Mouse (Mus musculus) layer of hippocampus, adult 9-11 months (tissue): ENCODE measurements around the gene Hist1h2ae.

Experiments used
- DNase-seq: peaks from one replicate; pipeline ENCODE4 v3.0.0; 2022

The Hist1h2ae gene

DNA sequence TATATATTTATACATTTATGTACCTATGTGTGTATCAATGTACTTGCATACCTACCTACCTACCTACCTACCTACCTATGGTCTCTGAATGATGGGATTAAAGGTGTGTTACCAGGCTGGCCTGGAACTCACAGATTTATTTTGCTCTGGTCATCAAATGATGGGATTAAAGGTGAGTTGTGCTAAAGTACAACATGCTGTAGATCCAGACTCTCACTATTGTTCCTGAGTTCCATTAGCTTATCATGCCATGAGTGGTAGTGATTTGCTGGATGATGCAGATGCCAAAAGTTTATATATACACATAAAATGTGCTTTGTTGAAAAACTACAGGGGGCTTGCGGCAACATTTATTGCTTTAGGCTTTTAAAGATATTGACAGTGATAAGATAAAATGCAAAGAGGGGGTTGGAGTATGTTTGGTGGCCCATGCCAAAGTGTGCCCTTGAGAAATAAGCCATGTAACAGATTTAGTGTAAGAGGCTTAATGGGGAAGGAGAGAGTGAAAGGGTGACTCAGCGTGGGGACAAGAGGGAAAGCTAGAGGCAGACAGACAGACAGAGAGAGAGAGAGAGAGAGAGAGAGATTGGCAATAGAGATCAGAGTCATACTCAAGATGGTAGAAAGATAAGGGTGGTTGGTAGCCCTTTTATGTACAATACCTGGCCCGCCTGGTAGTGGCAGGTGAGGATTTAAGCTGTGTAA lies 33.9 kb downstream of the Hist1h2ae start:
- no peak for DNase-seq

GRCm38 (mm10) chr13:23536076-23536822 lies 34.8 kb downstream of the Hist1h2ae start:
- no peak for DNase-seq

GRCm38 (mm10) chr13:23535137-23536075 lies 35.6 kb downstream of the Hist1h2ae start, which contains the start of gene Hist1h3g:
TSS of gene Hist1h3g (plus strand) at chr13:23535422.
- peak; percentile 94 for DNase-seq

DNA sequence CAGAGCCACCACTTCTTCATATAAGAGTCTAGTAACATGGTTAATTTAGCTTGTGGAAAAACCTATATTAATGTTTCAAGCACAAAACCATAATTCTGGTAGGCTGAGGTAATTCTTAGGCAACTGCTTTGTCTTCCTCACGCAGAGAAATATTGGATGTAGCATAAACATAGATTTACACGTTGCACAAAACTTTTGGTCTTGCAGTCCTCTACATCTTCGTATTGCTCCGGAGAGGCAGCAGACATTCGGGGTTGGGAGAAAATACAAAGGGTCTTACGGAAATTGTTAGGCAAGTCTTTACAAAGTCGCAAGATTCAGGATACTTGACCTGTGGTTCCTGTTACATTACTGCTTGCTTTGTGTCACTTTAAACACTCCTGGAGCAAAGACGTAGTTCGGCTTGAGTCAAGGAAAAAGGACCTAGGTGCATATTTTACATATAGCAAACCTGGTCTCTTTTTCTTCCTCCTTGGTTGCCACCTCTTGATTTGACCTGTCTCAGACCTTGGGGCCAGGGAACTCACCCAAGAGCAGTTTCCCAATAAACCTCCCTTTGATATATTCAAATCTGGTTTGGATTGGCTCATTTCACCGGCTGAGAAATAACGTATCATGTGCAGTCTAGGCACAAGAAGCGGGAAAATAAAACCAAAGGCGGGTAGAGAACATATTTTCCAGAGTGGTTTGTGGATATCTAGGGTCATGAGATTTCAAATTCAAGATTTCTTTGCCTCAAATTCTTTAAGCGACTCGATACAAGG lies 36.5 kb downstream of the Hist1h2ae start:
- peak; percentile 47 for DNase-seq

DNA sequence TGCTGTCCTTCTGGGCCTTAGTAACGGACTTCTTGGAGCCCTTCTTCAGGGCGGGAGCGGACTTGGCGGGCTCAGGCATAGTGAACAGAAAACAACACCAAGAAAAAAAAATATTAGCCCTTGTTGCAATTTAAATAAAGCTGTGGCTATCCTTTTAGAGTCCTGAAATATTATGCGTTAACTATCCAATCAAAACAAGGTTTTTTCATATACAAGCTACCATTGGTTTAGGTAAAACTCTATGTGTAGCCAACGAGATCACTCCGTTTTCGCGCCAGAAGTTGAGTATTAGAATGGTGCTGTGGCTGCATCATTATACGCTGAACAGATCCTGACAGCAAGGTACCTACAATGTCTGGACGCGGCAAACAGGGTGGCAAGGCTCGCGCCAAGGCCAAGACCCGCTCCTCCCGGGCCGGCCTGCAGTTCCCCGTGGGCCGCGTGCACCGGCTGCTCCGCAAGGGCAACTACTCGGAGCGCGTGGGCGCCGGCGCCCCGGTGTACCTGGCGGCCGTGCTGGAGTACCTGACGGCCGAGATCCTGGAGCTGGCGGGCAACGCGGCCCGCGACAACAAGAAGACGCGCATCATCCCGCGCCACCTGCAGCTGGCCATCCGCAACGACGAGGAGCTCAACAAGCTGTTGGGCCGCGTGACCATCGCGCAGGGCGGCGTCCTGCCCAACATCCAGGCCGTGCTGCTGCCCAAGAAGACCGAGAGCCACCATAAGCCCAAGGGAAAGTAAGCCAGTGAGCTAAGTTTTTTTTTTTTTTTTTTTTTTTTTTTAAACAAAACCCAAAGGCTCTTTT lies 37.3 kb downstream of the Hist1h2ae start, which contains the start of gene Hist1h2af:
Hist1h2af (plus strand) TSS at position 347 of the 808 bp plus-strand sequence.
- DNase-seq, result peak; percentile 84

- DNase-seq, result no peak
Measured at GRCm38 (mm10) chr13:23532262-23533075, 38.6 kb downstream of the Hist1h2ae start.

GRCm38 (mm10) chr13:23530901-23531875 lies 39.8 kb downstream of the Hist1h2ae start, which contains the start of gene Hist1h4h:
TSS of gene Hist1h4h (plus strand) at chr13:23531050.
- peak; percentile 98 for DNase-seq

- peak; percentile 55 for DNase-seq
Measured at GRCm38 (mm10) chr13:23530181-23530900, 40.7 kb downstream of the Hist1h2ae start.

DNA sequence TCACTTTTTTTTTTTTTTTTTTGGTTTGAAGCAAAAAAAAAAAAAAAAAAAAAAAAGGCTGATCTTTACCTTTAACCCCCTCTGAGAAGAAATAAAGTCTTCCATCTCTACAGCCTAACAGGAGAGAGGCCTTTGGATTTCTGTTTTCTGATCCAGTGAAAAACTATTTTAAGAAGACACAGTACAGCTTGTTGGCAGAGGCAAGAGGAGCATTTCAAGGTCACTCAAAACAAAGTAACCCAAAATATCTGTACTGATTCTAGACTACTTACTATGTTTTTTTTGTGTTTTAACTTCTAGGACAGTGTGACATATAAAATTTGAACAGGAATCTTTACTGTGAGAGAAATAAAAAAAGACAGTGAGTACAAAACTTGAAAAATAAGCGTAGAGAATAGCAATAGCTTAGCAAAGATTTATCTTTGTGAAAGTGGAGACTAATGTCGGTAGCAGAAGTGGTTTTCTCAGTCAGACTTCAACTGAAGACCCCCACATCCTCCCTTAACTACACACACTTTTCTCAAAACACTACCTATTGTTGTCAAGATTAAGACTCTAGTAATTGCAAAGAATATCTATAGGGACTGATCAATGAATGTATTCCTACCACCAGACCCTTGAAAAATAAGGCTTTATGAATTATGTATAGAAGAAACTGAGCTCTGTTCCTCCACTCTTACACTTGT lies 41.4 kb downstream of the Hist1h2ae start:
- no peak for DNase-seq

DNA sequence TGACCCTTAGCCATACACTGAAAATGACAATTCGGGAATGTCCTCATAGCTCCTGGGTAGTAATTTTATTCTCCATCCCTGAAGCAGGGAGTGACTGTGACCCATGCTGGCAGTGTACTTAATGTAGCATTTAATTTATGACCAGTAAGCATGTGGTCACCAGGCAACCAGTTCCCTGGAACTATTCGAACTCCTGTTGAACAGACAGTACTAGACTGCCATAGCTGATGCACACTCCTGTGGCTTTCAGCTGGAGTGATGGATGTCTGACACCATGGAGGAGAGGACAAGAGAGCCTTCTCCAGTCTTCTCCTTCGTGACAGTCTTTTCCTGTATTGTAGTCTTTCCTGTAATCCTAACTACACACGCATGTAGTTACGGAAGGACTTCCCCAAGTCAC lies 42.0 kb downstream of the Hist1h2ae start:
- DNase-seq, result no peak

DNA sequence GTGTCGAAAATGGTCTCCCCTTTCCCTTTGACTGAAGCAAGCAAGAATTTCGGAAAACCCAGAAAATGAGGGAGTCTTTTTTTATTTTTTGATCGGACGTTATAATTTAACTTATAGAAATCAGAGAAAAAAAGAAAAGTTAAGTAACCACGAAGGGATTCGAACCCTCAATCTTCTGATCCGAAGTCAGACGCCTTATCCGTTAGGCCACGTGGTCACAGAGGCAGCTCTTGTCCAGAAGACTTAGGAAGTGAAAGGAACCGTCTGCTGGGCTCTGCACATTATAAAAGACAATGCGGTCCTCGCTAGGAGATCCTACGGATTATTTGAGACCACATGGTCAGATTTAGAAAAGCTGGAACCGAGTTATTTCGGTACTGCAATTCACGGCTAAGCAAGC lies 44.7 kb downstream of the Hist1h2ae start:
- DNase-seq, result peak; percentile 89

DNA sequence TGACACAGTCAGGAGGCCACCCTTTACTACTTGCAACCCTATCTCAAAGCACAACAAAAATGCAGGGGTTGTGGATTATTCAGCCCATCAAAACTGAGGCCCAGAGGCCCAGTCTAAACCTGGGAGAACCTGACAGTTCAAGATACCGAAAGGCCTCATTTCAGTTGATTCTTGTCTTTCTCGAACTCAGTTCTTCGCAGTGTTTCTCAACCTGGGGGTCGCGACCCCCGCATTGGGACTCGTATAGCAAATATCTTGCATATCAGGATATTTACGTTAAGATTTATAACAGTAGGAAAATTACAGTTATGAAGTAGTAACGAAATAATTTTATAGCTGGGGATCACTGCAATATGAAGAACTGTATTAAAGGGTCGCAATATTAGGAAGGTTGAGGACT lies 45.1 kb downstream of the Hist1h2ae start:
- no peak for DNase-seq

DNA sequence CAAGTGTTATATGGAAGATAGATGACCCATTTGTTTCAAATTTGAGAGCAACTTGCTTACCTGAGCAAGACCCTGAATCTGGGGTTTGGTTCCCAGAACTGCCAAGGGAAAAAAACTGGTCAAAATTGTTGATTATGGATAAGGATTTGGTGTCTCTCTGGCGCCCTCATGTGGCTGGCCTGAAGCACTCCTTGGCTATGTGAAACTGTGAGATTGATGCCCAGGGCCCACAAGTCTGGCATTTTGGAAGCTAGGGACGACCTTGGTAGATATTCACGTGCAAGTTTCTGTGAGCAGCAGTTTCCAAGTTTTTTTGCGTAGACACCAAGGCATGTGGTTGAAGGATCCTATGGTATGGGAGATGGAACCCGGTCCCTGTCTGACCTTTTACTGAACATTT lies 46.4 kb downstream of the Hist1h2ae start:
- peak; percentile 53 for DNase-seq

DNA sequence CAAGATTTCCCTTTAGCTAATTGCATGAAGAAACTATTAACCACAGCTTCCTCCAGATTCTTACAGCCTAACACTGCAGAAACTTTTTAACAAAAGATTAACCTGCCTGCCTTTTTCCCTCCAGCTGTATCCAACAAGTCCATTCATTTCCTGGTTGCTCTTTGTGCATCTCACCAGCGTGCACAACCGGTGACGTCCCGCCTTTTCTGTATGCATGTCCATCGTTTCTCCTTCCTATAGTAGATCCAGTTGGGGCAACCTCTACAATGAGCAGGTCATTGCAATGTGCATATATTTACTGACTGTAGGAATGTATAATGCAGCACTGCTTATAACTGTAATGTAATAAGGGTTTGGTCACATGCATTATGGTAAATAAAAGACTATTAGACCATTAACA lies 47.0 kb downstream of the Hist1h2ae start:
- no peak for DNase-seq

DNA sequence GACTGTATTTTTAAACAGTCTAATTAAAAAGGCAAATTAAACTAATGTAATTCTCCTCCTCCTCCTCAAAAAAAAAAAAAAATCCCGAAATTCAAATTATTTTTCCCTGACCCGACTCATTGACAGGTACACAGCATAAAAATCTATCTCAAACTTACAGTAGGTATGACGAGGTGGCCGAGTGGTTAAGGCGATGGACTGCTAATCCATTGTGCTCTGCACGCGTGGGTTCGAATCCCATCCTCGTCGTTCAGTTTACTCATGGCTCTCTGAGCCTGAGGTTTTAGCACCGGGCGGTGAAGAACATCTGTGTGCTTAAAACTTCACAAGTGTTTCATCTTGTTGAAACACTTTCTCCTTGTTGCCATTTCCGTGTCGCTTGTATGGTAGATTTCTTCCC lies 49.3 kb downstream of the Hist1h2ae start:
- DNase-seq, result peak; percentile 49
